Mouse (Mus musculus): ENCODE results near the gene Eps8l2. TPM values are rescaled to one million over a fixed set of nuclear protein-coding genes. Genes with fewer than 3 reads are reported as not detected.

The Eps8l2 gene
- polyA plus RNA-seq, 2 experiments from 2014 or later = not detected

DNA sequence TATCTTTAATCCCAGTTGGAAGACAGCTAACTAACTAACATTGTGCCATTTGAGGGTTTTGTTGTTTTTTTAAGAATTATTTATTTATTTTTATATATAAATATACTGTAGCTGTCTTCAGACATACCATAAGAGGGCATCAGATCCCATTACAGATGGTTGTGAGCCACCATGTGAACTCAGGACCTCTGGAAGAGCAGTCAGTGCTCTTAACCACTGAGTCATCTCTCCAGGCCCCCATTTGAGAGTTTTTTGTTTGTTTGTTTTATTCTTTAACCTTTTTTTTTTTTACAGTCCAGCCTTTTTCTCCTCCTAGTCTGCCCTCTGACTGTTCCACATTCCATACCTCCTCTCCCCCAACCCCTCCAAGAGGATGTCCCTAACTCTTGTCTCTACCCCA, 8.0 kb upstream of the Eps8l2 start:
- ATAC-seq = no peak

GRCm38 (mm10) chr7:141331990-141332389, 6.7 kb upstream of the Eps8l2 start:
- no peak for ATAC-seq

GRCm38 (mm10) chr7:141335044-141335579, 3.6 kb upstream of the Eps8l2 start:
- ATAC-seq = no peak

- no peak for ATAC-seq
Measured at GRCm38 (mm10) chr7:141335682-141336081, 3.0 kb upstream of the Eps8l2 start.

DNA sequence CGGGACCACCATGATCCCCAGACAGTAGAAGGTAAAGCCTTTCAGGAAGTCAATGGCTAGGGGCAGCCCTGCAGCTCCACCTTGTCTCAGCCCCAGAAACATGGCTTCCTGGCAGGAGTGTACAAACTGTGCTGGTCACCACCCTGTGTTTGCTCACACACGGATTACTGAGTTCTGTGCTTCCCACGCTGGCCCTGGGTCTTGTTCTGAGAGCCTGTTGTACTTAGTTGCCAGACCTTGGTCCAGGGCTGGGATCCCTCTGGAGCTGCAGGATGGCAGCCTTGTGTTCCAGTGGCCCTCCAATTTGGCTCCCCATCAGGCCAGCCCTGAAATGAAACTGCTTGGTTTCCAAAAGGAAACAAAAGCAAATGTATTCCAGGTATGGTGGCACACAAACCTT, 2.4 kb upstream of the Eps8l2 start:
- no peak for ATAC-seq

DNA sequence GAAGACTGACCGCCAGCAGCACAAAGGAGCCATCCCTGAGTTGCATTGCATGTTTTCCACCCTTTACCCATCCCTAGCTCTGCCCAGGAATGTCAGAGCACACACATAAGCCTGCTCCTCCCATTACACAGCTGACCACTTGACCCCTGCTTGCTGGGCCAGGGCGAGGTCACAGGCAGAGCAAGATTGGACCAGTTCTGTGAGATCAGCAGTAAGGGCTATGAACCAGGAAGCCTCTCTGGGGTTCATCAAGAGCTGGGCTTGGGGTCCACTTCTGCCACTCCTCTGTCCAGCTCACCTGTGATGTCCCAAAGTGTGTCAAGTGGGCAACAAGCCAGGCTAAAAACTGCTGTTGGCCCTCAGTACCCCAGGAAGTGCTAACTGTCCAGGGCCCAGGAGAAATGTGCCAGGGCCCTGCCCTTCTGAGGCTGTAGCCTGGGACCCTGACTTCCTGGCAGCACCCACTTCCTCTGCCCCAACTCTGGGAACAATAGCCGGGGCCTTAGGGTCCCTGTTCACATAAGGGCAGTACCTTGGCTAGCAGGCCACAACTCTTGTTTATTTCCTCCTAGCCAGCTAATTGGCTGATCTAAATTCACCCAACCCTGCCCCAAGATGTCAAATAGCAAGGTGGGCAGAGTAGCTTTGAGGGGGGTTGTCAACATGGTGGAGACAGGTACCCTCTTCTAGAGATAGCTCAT, 814 bp upstream of the Eps8l2 start:
- ATAC-seq = no peak

GRCm38 (mm10) chr7:141339215-141339920, 688 bp downstream of the Eps8l2 start:
- no peak for ATAC-seq

DNA sequence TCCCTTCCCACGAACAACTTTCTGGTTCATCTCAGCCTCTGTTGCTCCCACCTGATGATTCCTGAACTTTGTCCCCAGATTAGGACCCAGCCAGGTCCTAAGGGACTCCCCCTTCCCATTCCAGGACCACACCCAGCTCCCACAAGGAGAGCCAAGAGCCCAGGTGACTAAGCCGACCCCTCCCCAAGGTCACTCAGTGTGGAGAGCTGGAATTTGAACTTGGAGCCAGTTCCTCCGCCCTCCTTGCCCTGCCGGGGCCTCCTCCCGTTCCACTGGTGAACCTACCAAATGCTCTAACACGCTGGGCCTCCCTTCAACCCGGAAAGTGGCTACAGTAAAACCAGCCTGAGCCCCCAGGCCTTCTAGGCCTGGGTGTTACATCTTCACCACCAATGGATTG, 1.3 kb downstream of the Eps8l2 start:
- no peak for ATAC-seq

- ATAC-seq = no peak
Measured at GRCm38 (mm10) chr7:141340476-141340875, 1.8 kb downstream of the Eps8l2 start.

DNA sequence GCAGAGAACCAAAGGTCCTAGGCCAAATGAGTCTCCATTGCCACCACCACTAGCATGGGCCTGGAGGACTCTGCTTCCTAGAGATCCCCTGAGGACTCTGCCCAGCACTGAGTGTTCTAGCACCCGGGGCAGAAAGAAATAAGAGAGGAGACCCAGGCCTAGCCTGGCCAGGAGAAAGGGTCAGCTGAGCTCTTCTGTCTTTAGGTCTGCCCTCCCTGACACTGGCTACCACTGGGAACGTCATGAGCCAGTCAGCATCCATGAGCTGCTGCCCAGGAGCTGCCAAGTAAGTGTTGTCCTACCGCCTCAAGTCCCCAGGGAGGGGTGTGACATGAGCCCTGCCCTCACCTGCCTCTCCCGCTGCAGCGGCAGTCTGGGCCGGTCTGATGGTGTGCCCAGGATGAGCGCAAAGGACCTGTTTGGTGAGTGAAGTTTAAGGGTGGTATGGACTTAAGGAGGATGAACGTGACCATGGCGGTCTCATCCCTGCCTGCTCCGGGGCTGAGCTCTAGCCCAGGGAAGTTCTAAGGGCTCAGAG, 3.1 kb downstream of the Eps8l2 start:
- ATAC-seq = no peak

DNA sequence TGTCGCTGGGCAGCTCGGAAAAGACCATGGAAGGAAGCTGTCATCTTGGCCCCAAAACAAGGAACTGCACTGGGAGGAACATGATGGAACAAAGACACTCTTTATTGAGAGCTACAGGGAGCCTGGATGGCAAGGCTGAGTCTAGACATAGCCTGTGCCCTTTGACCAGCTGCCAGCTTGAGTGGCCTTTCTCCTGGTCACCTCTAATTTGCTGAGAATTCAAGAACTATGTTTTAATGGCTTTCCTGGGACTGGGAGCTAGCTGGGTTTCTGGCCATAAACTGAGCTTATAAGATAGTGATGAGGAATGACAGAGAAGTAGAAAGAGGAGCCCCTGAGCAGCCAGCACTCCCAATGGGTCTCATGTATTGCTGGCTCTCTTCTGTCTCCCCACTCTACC, 4.5 kb downstream of the Eps8l2 start:
- no peak for ATAC-seq

DNA sequence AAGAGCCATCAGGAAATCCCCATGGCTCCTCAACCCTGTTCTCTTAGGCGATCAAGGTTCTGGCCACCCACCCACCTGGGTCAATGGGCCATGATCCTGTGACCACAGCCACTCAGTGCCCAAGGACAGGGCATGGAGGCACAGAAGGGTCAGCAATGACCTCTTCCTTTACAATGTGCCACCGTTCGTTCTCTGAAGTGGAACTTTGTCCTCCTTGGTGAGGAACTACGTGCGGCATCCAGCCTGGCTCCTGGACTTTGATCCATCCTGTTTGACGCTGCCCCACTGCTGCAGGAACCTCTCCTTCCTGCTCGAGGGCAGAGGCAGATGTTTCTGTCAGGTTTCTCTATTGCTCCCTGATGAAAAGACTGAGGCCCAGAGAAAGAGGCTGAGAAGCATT, 5.0 kb downstream of the Eps8l2 start:
- ATAC-seq = no peak

GRCm38 (mm10) chr7:141344787-141345186, 6.1 kb downstream of the Eps8l2 start:
- ATAC-seq = peak; percentile 89

DNA sequence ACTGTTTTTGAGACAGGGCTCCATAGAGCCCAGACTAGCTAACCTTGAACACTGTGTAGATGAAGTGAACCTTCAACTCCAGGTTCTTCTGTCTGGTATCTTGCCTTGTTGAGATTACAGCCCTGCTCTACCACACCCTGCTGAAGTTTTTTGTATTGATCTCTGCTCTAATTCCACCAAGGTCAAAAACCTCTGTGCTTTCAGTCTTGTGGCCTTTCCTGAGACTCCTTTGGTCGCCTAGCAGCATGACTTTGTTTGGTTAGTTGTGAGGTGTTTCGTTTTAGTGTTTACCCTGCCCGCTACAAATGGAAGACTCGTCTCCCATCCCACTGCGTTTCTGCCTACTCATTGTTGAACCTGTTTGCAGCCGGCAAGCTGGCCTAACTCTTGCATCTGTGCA, 12.4 kb downstream of the Eps8l2 start:
- ATAC-seq = no peak

DNA sequence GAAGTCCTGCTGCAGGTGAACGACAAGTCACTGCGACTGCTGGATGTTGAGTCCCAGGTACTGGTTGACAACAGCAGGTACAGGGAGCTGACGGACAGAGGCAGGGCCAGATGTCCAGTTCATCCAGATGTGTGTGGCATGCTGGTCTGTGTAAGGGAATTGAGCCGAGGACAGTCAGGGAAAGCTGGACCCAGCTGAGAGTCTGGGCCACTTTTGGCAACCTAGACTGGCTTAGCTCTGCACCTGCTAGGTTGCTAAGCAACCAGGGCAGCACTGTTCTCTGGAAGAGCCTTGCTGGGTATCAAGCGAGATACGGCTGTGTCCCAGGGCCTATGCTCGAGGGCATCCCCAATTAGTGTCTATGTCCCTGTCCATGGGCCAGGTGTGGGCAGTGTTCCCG, 16.4 kb downstream of the Eps8l2 start:
- ATAC-seq = no peak

DNA sequence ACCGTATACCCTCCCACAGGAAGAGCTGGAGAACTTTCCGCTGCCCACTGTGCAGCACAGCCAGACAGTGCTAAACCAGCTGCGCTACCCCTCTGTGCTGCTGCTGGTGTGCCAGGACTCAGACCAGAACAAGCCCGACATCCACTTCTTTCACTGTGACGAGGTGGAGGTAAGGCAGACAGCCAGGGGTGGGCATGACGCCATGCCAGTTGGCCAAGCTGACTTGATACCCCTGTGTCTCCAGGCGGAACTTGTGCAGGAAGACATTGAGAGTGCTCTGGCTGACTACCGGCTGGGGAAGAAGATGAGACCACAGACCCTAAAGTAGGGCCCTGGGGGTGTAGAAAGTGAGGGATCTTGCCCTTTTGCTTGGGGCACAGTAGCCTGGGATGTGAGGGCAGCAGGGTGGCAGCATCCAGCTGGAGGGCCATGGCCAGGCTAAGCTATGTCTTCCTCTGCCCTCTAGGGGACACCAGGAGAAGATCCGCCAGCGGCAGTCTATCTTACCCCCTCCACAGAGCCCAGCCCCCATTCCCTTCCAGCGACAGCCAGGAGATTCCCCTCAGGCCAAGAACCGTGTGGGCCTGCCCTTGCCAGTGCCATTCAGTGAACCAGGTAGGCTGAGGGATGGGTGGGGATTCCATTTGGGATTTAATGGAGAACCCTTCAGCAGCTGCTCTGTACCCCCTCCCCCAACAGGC, 17.1 kb downstream of the Eps8l2 start:
- ATAC-seq = no peak

GRCm38 (mm10) chr7:141356971-141357370, 18.3 kb downstream of the Eps8l2 start:
- no peak for ATAC-seq

- ATAC-seq = no peak
Measured at GRCm38 (mm10) chr7:141361510-141361909, 22.8 kb downstream of the Eps8l2 start.

GRCm38 (mm10) chr7:141363106-141363751, 24.5 kb downstream of the Eps8l2 start:
- ATAC-seq = peak; percentile 75

GRCm38 (mm10) chr7:141363752-141364125, 25.1 kb downstream of the Eps8l2 start:
- no peak for ATAC-seq

- no peak for ATAC-seq
Measured at GRCm38 (mm10) chr7:141364349-141365048, 25.8 kb downstream of the Eps8l2 start.

DNA sequence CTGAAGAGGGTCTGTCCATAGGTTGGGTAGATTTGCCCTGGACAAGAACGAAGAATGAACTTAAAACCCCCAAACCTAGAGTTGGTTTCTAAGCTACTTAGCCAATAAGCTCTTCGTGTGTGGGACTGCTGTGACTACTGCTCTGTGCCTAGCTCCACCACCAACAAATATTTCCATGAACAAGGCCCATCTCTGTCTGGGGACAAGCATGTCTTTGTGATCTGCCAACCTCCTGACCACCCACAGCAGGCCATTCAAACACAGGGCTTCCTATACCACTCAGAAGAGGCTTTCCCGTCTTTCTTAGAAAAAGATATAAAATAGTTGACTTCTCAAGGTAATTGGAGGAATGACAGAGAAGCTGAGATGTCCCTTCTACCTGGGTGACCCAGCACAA, 26.4 kb downstream of the Eps8l2 start:
- no peak for ATAC-seq

Measured in activated CD4-positive, CD25-positive, alpha-beta regulatory T cell, adult 4 months (primary cell).